Mouse (Mus musculus): ENCODE measurements around the gene Ptprj. TPM values are rescaled to one million over a fixed set of nuclear protein-coding genes. Genes with fewer than 3 reads are reported as not detected.

Ptprj gene
- polyA plus RNA-seq, 1 experiment from 2014 or later, result 3.0 TPM

GRCm38 (mm10) chr2:90526564-90526963, 53.9 kb downstream of the Ptprj start:
- peak; percentile 70 for DNase-seq (ENCODE audit: low spot score)
- no peak overlapping the region for H3K4me2 ChIP-seq (ENCODE audit: low read depth, low read length)

GRCm38 (mm10) chr2:90525807-90526206, 54.6 kb downstream of the Ptprj start:
- Histone ChIP-seq H3K36me3 (replicated peaks; ENCODE audit: control insufficient read depth, insufficient read depth, low read depth, low read length) (no peaks in the 10 kb centered on the region), H3K4me1 (ENCODE audit: control insufficient read depth, insufficient read depth, low read length) (no peaks in the 10 kb centered on the region), H3K4me2 (ENCODE audit: low read depth, low read length) (no peak overlapping the region), H3K27me3 (ENCODE audit: control insufficient read depth, insufficient read depth, low read length) (no peaks in the 10 kb centered on the region), H3K4me3 (ENCODE audit: low read depth, low read length) (no peak overlapping the region), H3K9me3 (replicated peaks; ENCODE audit: control insufficient read depth, low read length) (no peaks in the 10 kb centered on the region), H3K9ac (replicated peaks; ENCODE audit: low read length) (no peak overlapping the region), H3K27ac (replicated peaks; ENCODE audit: low read depth, low read length) (no peak overlapping the region)
- ATAC-seq (replicated peaks; ENCODE audit: insufficient number of reproducible peaks, low FRiP score, low TSS enrichment, low read depth) (no peak), DNase-seq (ENCODE audit: low spot score) (no peak)
- 84% methylated on average over 14 of the region's 14 CpGs for WGBS

More at GRCm38 (mm10) chr2:90526564-90526963, 53.9 kb downstream of the Ptprj start:
- Histone ChIP-seq H3K4me1 (ENCODE audit: control insufficient read depth, insufficient read depth, low read length) (no peaks in the 10 kb centered on the region), H3K9ac (replicated peaks; ENCODE audit: low read length) (no peak overlapping the region), H3K27ac (replicated peaks; ENCODE audit: low read depth, low read length) (no peak overlapping the region), H3K4me3 (ENCODE audit: low read depth, low read length) (no peak overlapping the region), H3K27me3 (ENCODE audit: control insufficient read depth, insufficient read depth, low read length) (no peaks in the 10 kb centered on the region), H3K9me3 (replicated peaks; ENCODE audit: control insufficient read depth, low read length) (no peaks in the 10 kb centered on the region), H3K36me3 (replicated peaks; ENCODE audit: control insufficient read depth, insufficient read depth, low read depth, low read length) (no peaks in the 10 kb centered on the region)
- WGBS, result 40% methylated on average over 6 of the region's 6 CpGs
- no peak for ATAC-seq (replicated peaks; ENCODE audit: insufficient number of reproducible peaks, low FRiP score, low TSS enrichment, low read depth)

- DNase-seq (ENCODE audit: low spot score), result no peak
- no peak overlapping the region for H3K4me2 ChIP-seq (ENCODE audit: low read depth, low read length)
- H3K4me3 ChIP-seq (ENCODE audit: low read depth, low read length), result no peak overlapping the region
- ATAC-seq (replicated peaks; ENCODE audit: insufficient number of reproducible peaks, low FRiP score, low TSS enrichment, low read depth), result no peak
- H3K36me3 ChIP-seq (replicated peaks; ENCODE audit: control insufficient read depth, insufficient read depth, low read depth, low read length), result no peaks in the 10 kb centered on the region
- H3K9me3 ChIP-seq (replicated peaks; ENCODE audit: control insufficient read depth, low read length), result no peaks in the 10 kb centered on the region
- H3K4me1 ChIP-seq (ENCODE audit: control insufficient read depth, insufficient read depth, low read length), result no peaks in the 10 kb centered on the region
- H3K27ac ChIP-seq (replicated peaks; ENCODE audit: low read depth, low read length), result no peak overlapping the region
- no peaks in the 10 kb centered on the region for H3K27me3 ChIP-seq (ENCODE audit: control insufficient read depth, insufficient read depth, low read length)
- 93% methylated on average over 6 of the region's 6 CpGs for WGBS
- H3K9ac ChIP-seq (replicated peaks; ENCODE audit: low read length), result no peak overlapping the region
Observed at GRCm38 (mm10) chr2:90522455-90522854, 58.0 kb downstream of the Ptprj start.

GRCm38 (mm10) chr2:90521909-90522308, 58.5 kb downstream of the Ptprj start:
- Histone ChIP-seq H3K4me3 (ENCODE audit: low read depth, low read length) (no peak overlapping the region), H3K27me3 (ENCODE audit: control insufficient read depth, insufficient read depth, low read length) (no peaks in the 10 kb centered on the region), H3K4me2 (ENCODE audit: low read depth, low read length) (no peak overlapping the region), H3K4me1 (ENCODE audit: control insufficient read depth, insufficient read depth, low read length) (no peaks in the 10 kb centered on the region), H3K27ac (replicated peaks; ENCODE audit: low read depth, low read length) (no peak overlapping the region), H3K9ac (replicated peaks; ENCODE audit: low read length) (no peak overlapping the region), H3K36me3 (replicated peaks; ENCODE audit: control insufficient read depth, insufficient read depth, low read depth, low read length) (no peaks in the 10 kb centered on the region), H3K9me3 (replicated peaks; ENCODE audit: control insufficient read depth, low read length) (no peaks in the 10 kb centered on the region)
- ATAC-seq (replicated peaks; ENCODE audit: insufficient number of reproducible peaks, low FRiP score, low TSS enrichment, low read depth) (no peak), DNase-seq (ENCODE audit: low spot score) (no peak)
- 90% methylated on average over 1 of the region's 1 CpGs for WGBS

GRCm38 (mm10) chr2:90518296-90518695, 62.2 kb downstream of the Ptprj start:
- H3K36me3 ChIP-seq (replicated peaks; ENCODE audit: control insufficient read depth, insufficient read depth, low read depth, low read length), result no peaks in the 10 kb centered on the region
- H3K4me3 ChIP-seq (ENCODE audit: low read depth, low read length), result no peak overlapping the region
- 91% methylated on average over 6 of the region's 6 CpGs for whole genome bisulfite sequencing
- DNase-seq (ENCODE audit: low spot score), result no peak
- H3K4me2 ChIP-seq (ENCODE audit: low read depth, low read length), result no peak overlapping the region
- H3K9ac ChIP-seq (replicated peaks; ENCODE audit: low read length), result no peak overlapping the region
- no peak overlapping the region for H3K27ac ChIP-seq (replicated peaks; ENCODE audit: low read depth, low read length)
- no peaks in the 10 kb centered on the region for H3K4me1 ChIP-seq (ENCODE audit: control insufficient read depth, insufficient read depth, low read length)
- ATAC-seq (replicated peaks; ENCODE audit: insufficient number of reproducible peaks, low FRiP score, low TSS enrichment, low read depth), result no peak
- H3K9me3 ChIP-seq (replicated peaks; ENCODE audit: control insufficient read depth, low read length), result no peaks in the 10 kb centered on the region
- H3K27me3 ChIP-seq (ENCODE audit: control insufficient read depth, insufficient read depth, low read length), result no peaks in the 10 kb centered on the region

GRCm38 (mm10) chr2:90514969-90515368, 65.5 kb downstream of the Ptprj start:
- H3K4me1 ChIP-seq (ENCODE audit: control insufficient read depth, insufficient read depth, low read length), result no peaks in the 10 kb centered on the region
- DNase-seq (ENCODE audit: low spot score), result no peak
- no peaks in the 10 kb centered on the region for H3K27me3 ChIP-seq (ENCODE audit: control insufficient read depth, insufficient read depth, low read length)
- H3K9ac ChIP-seq (replicated peaks; ENCODE audit: low read length), result no peak overlapping the region
- no peak overlapping the region for H3K4me3 ChIP-seq (ENCODE audit: low read depth, low read length)
- no peak for ATAC-seq (replicated peaks; ENCODE audit: insufficient number of reproducible peaks, low FRiP score, low TSS enrichment, low read depth)
- WGBS, result 70% methylated on average over 5 of the region's 5 CpGs
- H3K4me2 ChIP-seq (ENCODE audit: low read depth, low read length), result no peak overlapping the region
- no peak overlapping the region for H3K27ac ChIP-seq (replicated peaks; ENCODE audit: low read depth, low read length)
- no peaks in the 10 kb centered on the region for H3K36me3 ChIP-seq (replicated peaks; ENCODE audit: control insufficient read depth, insufficient read depth, low read depth, low read length)
- H3K9me3 ChIP-seq (replicated peaks; ENCODE audit: control insufficient read depth, low read length), result no peaks in the 10 kb centered on the region

- H3K36me3 ChIP-seq (replicated peaks; ENCODE audit: control insufficient read depth, insufficient read depth, low read depth, low read length), result no peaks in the 10 kb centered on the region
- WGBS, result 94% methylated on average over 4 of the region's 4 CpGs
- H3K27me3 ChIP-seq (ENCODE audit: control insufficient read depth, insufficient read depth, low read length), result no peaks in the 10 kb centered on the region
- DNase-seq (ENCODE audit: low spot score) (no peak), ATAC-seq (replicated peaks; ENCODE audit: insufficient number of reproducible peaks, low FRiP score, low TSS enrichment, low read depth) (no peak)
- no peak overlapping the region for H3K4me3 ChIP-seq (ENCODE audit: low read depth, low read length)
- H3K4me2 ChIP-seq (ENCODE audit: low read depth, low read length), result no peak overlapping the region
- no peak overlapping the region for H3K27ac ChIP-seq (replicated peaks; ENCODE audit: low read depth, low read length)
- peaks cover 3% of the 10 kb centered on the region; the same call in 1 of the 2 replicates for H3K4me1 ChIP-seq (ENCODE audit: control insufficient read depth, insufficient read depth, low read length)
- no peaks in the 10 kb centered on the region for H3K9me3 ChIP-seq (replicated peaks; ENCODE audit: control insufficient read depth, low read length)
- H3K9ac ChIP-seq (replicated peaks; ENCODE audit: low read length), result no peak overlapping the region
Observed at GRCm38 (mm10) chr2:90509268-90509667, 71.2 kb downstream of the Ptprj start.

GRCm38 (mm10) chr2:90506143-90506542, 74.3 kb downstream of the Ptprj start:
- no peak overlapping the region for H3K4me2 ChIP-seq (ENCODE audit: low read depth, low read length)
- 63% methylated on average over 3 of the region's 3 CpGs for WGBS
- no peak for DNase-seq (ENCODE audit: low spot score)
- no peaks in the 10 kb centered on the region for H3K27me3 ChIP-seq (ENCODE audit: control insufficient read depth, insufficient read depth, low read length)
- 0 out of 2 replicates have a peak, but pooled peaks have one; percentile 62 for ATAC-seq (replicated peaks; ENCODE audit: insufficient number of reproducible peaks, low FRiP score, low TSS enrichment, low read depth)
- no peaks in the 10 kb centered on the region for H3K36me3 ChIP-seq (replicated peaks; ENCODE audit: control insufficient read depth, insufficient read depth, low read depth, low read length)
- peaks cover 3% of the 10 kb centered on the region; the same call in 1 of the 2 replicates for H3K4me1 ChIP-seq (ENCODE audit: control insufficient read depth, insufficient read depth, low read length)
- H3K27ac ChIP-seq (replicated peaks; ENCODE audit: low read depth, low read length), result no peak overlapping the region
- H3K9ac ChIP-seq (replicated peaks; ENCODE audit: low read length), result no peak overlapping the region
- no peaks in the 10 kb centered on the region for H3K9me3 ChIP-seq (replicated peaks; ENCODE audit: control insufficient read depth, low read length)
- H3K4me3 ChIP-seq (ENCODE audit: low read depth, low read length), result no peak overlapping the region

Data from embryonic facial prominence, embryonic 11.5 days (tissue).